Mouse (Mus musculus): Measurements from ENCODE around the gene Nox4. TPM values are rescaled to one million over a fixed set of nuclear protein-coding genes. Genes with fewer than 3 reads are reported as not detected.

The Nox4 gene
- polyA plus RNA-seq (2016; fragmentation: Nextera tagmentation; extraction: Ambion mirVana) = 3.1 and 5.6 TPM in 2 replicates

DNA sequence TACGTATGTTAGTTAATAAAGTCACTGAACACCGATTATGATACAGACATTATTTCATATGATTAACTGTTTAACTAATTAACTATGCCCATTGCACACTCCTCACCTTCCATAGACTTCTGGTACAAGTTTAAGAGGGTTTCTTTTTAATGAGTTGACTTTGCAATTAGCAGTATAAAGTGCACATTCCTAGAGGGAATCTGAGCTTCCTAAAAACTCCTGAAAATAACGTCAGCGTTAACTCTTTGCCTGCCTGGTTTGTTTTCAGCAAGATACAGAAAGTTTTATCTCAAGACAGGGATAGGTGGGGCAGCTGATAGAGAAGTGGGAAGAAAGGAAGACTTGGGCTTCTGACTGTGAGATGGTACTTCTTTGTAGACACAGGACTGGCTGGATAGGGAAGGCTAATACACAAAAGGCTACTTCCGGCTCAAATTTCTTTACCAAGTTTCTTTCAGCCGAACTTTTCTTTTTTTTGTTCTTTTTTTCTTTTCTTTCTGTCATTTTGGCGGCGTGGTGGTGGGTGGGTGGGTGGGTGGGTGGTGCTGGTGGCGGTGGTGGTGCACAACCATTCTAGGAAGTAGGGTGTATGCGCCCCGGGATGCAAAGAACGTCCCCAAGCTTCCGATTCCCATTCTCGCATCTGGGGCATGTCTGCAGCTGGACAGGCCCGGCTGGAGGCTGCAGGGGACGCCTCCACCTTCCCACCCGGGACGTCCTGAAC is at the start of gene Nox4:
Gene Nox4, plus strand, starts transcription at position 241 of the 724 bp plus-strand sequence.
- H3K4me3 ChIP-seq = peak within 1 kb of the TSS; percentile 71
- H3K27me3 ChIP-seq (ENCODE audit: low read depth, poor library complexity, severe bottlenecking) = no peaks in the 10 kb centered on the region
- peaks cover 9% of the 10 kb centered on the region for H3K4me1 ChIP-seq
- no peaks in the 10 kb centered on the region for H3K9me3 ChIP-seq (replicated peaks)
- 11% methylated on average over 18 of the region's 18 CpGs for WGBS
- peak within 1 kb of the TSS; percentile 97 for H3K27ac ChIP-seq
- no peak for DNase-seq (ENCODE audit: low spot score)
- 0 out of 2 replicates have a peak, but pooled peaks cover 3% of the 10 kb centered on the region for H3K36me3 ChIP-seq

DNA sequence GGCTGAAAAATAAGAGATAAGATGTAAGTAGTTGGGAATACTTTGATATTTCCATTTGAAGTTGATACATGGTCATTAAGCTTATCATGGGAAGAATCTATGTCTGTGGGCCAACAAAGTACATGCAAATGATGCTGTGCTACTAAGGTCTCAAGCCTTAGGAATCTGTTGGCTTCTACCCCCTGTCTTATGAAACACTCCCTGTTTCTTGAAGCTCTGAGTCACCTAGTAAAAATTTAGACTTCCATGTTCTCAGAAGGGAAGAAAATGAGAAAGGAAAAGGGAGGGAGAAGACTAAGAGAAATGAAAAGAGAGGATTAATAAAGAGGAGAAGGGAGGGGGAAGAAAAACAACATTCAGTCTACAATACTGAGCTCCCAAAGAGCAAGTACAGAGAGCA is 41.1 kb upstream of the Nox4 start:
- H3K36me3 ChIP-seq = no peaks in the 10 kb centered on the region
- H3K4me1 ChIP-seq = no peaks in the 10 kb centered on the region
- H3K9me3 ChIP-seq (replicated peaks) = no peaks in the 10 kb centered on the region
- H3K4me3 ChIP-seq = no peak overlapping the region
- no peak for DNase-seq (ENCODE audit: low spot score)
- no peak overlapping the region for H3K27ac ChIP-seq
- no peaks in the 10 kb centered on the region for H3K27me3 ChIP-seq (ENCODE audit: low read depth, poor library complexity, severe bottlenecking)

DNA sequence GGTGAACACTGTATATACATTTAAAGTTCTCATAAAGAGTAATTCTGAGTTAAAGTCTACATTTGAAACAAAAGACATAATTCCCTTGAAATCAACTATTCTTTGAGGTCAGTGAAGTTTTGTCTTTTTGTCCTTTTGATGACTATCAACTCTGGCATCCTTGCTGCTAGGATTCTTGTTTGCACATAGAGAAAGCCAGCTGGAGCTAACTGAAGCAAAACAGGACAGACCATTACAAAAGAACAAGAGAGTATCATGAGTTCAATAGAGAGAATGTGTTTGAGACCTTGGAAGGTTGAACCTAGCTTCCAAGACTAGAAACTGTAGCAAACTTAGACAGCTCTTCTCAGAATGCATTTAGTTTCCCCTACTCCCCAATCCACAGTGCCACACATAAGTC is 24.2 kb upstream of the Nox4 start:
- H3K27me3 ChIP-seq (ENCODE audit: low read depth, poor library complexity, severe bottlenecking) = no peaks in the 10 kb centered on the region
- DNase-seq (ENCODE audit: low spot score) = no peak
- no peaks in the 10 kb centered on the region for H3K36me3 ChIP-seq
- no peaks in the 10 kb centered on the region for H3K9me3 ChIP-seq (replicated peaks)
- no peak overlapping the region for H3K4me3 ChIP-seq
- no peak overlapping the region for H3K27ac ChIP-seq
- H3K4me1 ChIP-seq = no peaks in the 10 kb centered on the region

DNA sequence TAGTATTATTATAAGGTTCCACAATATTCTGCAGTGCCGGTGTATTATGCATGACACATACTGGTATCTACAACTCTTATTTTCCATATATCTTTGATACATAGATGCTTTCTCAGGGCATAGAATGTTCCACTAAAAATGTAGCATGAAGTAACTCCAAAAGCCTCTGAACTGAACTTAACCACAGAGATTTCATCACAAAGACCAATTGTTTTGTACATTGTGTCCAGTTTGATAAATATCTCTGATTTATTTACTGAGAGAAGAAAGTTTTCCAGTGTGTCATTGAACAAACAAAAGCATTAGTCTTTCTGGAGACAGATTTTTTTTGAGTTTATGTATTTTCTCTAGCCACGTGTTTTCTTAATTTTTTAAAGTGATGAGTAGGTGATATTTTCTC is 23.1 kb upstream of the Nox4 start:
- 90% methylated on average over 2 of the region's 2 CpGs for WGBS
- H3K27ac ChIP-seq = no peak overlapping the region
- no peak for DNase-seq (ENCODE audit: low spot score)
- H3K4me3 ChIP-seq = no peak overlapping the region
- H3K4me1 ChIP-seq = no peaks in the 10 kb centered on the region
- no peaks in the 10 kb centered on the region for H3K36me3 ChIP-seq
- H3K9me3 ChIP-seq (replicated peaks) = no peaks in the 10 kb centered on the region
- no peaks in the 10 kb centered on the region for H3K27me3 ChIP-seq (ENCODE audit: low read depth, poor library complexity, severe bottlenecking)

DNA sequence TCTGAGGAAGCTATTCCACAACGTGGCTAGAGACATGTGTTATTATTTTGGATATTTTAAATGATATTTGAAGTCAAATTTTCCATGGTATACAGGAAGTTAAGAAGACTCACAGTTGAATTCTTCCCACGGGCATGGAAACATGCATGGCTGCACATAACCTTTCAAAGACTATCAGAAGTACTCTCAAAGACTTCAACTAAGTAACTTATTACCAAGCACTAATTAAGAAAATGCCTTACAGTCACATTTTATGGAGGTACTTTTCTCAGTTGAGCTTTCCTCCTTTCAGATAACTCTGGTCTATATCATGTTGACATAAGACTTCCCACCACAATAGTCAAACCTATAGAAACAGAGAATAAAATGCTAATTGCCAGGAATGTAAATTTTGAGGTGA is 20.3 kb upstream of the Nox4 start:
- Histone ChIP-seq H3K4me1 (no peaks in the 10 kb centered on the region), H3K27ac (no peak overlapping the region), H3K27me3 (ENCODE audit: low read depth, poor library complexity, severe bottlenecking) (no peaks in the 10 kb centered on the region), H3K9me3 (replicated peaks) (no peaks in the 10 kb centered on the region), H3K36me3 (no peaks in the 10 kb centered on the region), H3K4me3 (no peak overlapping the region)
- WGBS = 54% methylated on average over 2 of the region's 2 CpGs
- no peak for DNase-seq (ENCODE audit: low spot score)

DNA sequence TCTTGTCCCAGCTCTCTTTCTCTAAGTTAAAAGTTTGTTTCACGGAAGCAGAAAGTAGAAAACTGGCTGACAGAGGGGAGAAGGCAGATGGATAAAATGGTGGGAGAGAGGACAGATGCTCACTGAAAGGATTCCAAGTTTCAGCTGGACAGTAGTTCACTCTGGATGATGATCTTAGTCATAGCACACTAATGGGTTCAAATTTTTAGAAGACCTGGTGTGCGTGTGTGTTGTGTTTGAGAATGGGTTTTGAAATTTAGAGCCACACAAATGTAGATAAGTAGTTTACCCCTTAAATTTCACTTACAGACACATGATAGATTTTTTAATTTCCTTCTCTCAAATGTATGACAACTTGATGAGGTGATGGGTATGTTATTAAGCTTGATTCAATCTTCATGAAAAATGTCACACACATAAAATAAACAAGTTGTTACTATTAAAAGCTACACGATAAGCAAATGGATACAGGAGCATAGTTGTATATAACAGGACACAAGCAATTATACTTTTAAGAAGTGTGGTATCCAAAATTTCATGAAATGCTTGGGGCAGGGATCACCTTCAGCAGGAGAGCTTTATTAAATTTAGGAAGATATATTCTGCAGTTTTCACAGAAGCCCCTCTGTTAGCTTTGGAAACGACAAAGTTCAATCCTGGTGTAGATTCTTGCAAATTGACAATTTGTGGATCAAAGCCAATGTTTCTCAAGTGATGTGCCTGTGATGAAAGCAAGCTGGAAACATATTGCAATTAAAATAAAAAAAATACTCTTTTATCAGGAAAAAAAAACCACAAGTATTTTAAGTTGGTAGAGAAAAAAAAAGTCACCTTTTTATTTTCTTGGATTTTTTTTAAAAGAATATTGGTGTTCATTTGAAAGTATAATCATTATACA is 18.6 kb upstream of the Nox4 start:
- WGBS = 90% methylated on average over 4 of the region's 4 CpGs
- Histone ChIP-seq H3K4me1 (no peaks in the 10 kb centered on the region), H3K27ac (no peak overlapping the region), H3K4me3 (no peak overlapping the region), H3K27me3 (ENCODE audit: low read depth, poor library complexity, severe bottlenecking) (no peaks in the 10 kb centered on the region), H3K9me3 (replicated peaks) (no peaks in the 10 kb centered on the region), H3K36me3 (no peaks in the 10 kb centered on the region)
- DNase-seq (ENCODE audit: low spot score) = no peak

DNA sequence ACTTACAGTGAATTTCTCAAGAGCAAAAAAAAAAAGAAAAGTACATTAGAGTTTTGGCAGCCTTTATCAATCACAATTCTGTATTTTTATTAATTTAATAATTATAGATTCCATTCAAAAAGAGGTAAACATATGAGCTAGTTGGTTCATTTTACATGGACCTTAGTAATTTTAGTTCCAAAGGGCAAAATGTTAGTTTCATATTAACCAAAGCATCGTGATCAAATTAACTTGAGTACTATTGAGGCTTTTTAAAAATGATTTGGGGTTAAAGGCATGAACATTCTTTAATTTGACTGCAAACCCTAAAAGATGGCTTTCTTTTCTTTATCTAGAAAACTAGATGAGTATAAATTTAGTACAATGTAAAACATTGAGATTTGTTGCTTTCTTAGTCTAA is 16.4 kb upstream of the Nox4 start:
- H3K36me3 ChIP-seq = no peaks in the 10 kb centered on the region
- no peaks in the 10 kb centered on the region for H3K27me3 ChIP-seq (ENCODE audit: low read depth, poor library complexity, severe bottlenecking)
- no peaks in the 10 kb centered on the region for H3K9me3 ChIP-seq (replicated peaks)
- no peaks in the 10 kb centered on the region for H3K4me1 ChIP-seq
- no peak overlapping the region for H3K4me3 ChIP-seq
- no peak overlapping the region for H3K27ac ChIP-seq
- no peak for DNase-seq (ENCODE audit: low spot score)
- 88% methylated on average over 1 of the region's 1 CpGs for WGBS

DNA sequence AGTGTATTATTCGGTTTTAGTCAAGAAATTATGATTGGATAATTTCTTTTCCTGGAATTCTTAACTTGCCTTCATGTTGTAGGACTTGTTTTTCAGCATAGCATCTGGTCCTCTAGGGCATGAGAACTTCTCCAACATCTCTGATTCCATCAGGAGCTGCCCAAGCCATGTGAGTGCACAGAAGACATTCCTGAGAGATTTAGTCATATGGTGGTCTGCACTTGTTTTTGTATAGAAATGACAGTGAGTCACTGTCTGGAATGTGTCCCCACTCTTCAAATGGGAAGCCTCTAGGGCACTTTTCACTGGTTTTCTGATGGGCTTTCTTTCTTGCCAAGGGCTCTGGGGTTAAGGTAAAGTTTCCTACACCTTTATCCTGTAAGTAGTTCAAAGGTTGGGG is 4.8 kb upstream of the Nox4 start:
- 88% methylated on average over 1 of the region's 1 CpGs for WGBS
- Histone ChIP-seq H3K4me1 (no peaks in the 10 kb centered on the region), H3K36me3 (no peaks in the 10 kb centered on the region), H3K27me3 (ENCODE audit: low read depth, poor library complexity, severe bottlenecking) (no peaks in the 10 kb centered on the region), H3K9me3 (replicated peaks) (no peaks in the 10 kb centered on the region), H3K4me3 (no peak overlapping the region), H3K27ac (no peak overlapping the region)
- no peak for DNase-seq (ENCODE audit: low spot score)

DNA sequence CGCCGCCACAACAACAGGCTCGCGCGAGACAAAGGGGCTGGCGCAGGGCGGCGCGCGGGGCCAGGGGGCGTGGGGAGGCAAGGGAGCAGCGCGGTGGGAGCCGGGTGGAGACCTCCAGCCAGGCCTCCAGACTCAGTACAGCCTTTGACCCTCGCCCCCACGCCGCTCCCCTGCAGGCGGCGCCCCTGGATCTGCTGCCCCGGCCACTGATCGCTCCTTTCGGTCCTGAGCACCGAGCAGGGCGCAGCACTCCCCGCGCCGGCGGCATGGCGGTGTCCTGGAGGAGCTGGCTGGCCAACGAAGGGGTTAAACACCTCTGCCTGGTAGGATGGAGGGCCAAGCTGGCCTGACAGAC is 661 bp downstream of the Nox4 start:
- Histone ChIP-seq H3K9me3 (replicated peaks) (no peaks in the 10 kb centered on the region), H3K4me1 (peaks cover 9% of the 10 kb centered on the region), H3K4me3 (peak overlapping the region; percentile 71), H3K27ac (peak overlapping the region; percentile 97), H3K27me3 (ENCODE audit: low read depth, poor library complexity, severe bottlenecking) (no peaks in the 10 kb centered on the region), H3K36me3 (0 out of 2 replicates have a peak, but pooled peaks cover 3% of the 10 kb centered on the region)
- DNase-seq (ENCODE audit: low spot score) = peak; percentile 81
- WGBS = under 1% methylated on average over 30 of the region's 30 CpGs

DNA sequence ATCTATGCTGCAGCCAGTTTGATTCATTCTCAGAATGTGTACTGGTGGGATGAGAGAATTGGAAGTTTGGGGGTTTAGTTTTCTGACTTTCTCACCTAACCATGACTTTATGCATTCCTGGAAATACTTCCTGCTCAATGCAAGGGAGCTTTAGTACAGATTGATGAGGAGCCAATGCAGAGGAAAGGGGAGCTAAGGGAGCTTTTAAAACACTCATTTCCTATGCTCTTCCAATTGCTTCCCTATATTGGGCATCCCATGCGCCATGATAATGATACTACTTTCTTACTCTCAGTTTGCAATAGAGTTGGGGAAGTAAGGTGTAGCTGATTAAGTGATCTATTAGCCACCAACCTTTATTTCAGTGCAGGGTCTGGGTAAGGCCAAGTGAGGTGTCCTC is 1.0 kb downstream of the Nox4 start:
- 0 out of 2 replicates have a peak, but pooled peaks cover 3% of the 10 kb centered on the region for H3K36me3 ChIP-seq
- H3K27me3 ChIP-seq (ENCODE audit: low read depth, poor library complexity, severe bottlenecking) = no peaks in the 10 kb centered on the region
- peak overlapping the region; percentile 71 for H3K4me3 ChIP-seq
- H3K4me1 ChIP-seq = peaks cover 9% of the 10 kb centered on the region
- no peaks in the 10 kb centered on the region for H3K9me3 ChIP-seq (replicated peaks)
- H3K27ac ChIP-seq = peak overlapping the region; percentile 97
- DNase-seq (ENCODE audit: low spot score) = no peak
- WGBS = 69% methylated on average over 1 of the region's 1 CpGs

DNA sequence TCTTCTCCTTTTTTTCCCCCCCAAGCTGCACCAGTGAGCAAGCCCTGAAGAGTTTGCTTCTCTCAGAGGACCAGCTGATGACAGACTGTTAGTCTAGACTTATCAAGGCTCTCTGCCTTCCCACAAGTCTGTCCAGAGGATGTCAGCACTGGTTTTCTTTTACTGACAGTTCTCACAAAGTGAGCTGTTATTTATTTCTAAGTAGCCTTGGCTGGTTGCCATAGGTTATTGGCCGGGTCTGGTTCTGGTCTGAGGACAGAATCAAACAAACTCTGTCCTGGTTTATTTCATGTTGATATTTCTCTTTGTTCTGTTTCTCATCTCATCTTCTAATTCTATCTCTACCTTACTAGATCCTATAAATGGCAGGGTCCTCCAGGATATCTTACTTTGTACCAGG is 2.0 kb downstream of the Nox4 start:
- 0 out of 2 replicates have a peak, but pooled peaks cover 3% of the 10 kb centered on the region for H3K36me3 ChIP-seq
- no peak overlapping the region for H3K27ac ChIP-seq
- H3K9me3 ChIP-seq (replicated peaks) = no peaks in the 10 kb centered on the region
- H3K27me3 ChIP-seq (ENCODE audit: low read depth, poor library complexity, severe bottlenecking) = no peaks in the 10 kb centered on the region
- H3K4me1 ChIP-seq = peaks cover 9% of the 10 kb centered on the region
- no peak overlapping the region for H3K4me3 ChIP-seq
- DNase-seq (ENCODE audit: low spot score) = no peak
- 90% methylated on average over 1 of the region's 1 CpGs for WGBS

DNA sequence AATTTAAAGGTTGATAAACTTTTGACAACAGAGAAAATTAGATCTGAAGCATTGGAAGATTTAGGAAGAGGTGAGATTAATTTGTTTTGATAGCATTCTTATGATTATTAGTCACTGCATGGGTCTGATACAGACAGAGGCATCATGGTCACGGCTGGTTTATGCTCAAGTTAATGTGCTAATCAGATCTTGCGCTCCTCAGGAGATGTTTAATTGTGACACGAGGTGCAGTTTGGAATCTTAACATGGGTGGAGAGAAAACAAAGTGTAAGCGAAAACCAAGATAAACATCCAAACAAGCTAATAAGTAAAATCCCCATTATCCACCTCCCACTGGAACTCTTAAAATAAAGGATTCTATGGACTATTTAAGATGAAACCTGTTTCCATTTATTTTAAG is 6.2 kb downstream of the Nox4 start:
- DNase-seq (ENCODE audit: low spot score) = no peak
- 83% methylated on average over 4 of the region's 4 CpGs for WGBS
- H3K36me3 ChIP-seq = 0 out of 2 replicates have a peak, but pooled peaks cover 3% of the 10 kb centered on the region
- no peaks in the 10 kb centered on the region for H3K9me3 ChIP-seq (replicated peaks)
- H3K27me3 ChIP-seq (ENCODE audit: low read depth, poor library complexity, severe bottlenecking) = no peaks in the 10 kb centered on the region
- no peak overlapping the region for H3K27ac ChIP-seq
- H3K4me3 ChIP-seq = no peak overlapping the region
- H3K4me1 ChIP-seq = peaks cover under 1% of the 10 kb centered on the region; the same call in 1 of the 2 replicates

DNA sequence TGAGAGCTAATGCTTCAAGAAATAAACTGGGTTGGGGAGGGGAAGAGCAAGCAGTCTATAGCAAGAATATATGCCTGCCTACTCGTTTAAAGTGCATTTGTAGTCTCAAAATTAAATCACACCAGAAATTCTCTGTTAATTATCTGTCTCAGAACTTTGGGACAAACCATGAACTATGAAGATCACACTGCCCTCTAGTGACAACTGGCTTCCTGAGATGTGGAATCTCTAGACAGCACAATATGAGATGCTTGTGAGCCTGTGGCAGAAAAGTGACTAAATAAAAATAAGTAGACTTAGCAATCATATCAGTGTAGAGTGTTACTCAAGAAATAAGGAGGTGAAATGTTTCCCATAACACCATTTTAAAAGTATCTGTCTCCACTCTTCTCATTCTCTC is 31.3 kb downstream of the Nox4 start:
- no peaks in the 10 kb centered on the region for H3K27me3 ChIP-seq (ENCODE audit: low read depth, poor library complexity, severe bottlenecking)
- H3K4me3 ChIP-seq = no peak overlapping the region
- DNase-seq (ENCODE audit: low spot score) = no peak
- H3K36me3 ChIP-seq = no peaks in the 10 kb centered on the region
- WGBS = 5% methylated on average over 1 of the region's 1 CpGs
- no peak overlapping the region for H3K27ac ChIP-seq
- H3K4me1 ChIP-seq = no peaks in the 10 kb centered on the region
- H3K9me3 ChIP-seq (replicated peaks) = no peaks in the 10 kb centered on the region

Data from limb, embryonic 10.5 days (tissue).